Mouse (Mus musculus) kidney, adult 2 months (tissue): Measurements from ENCODE around the gene Lpp. TPM values are rescaled to one million over a fixed set of nuclear protein-coding genes. Genes with fewer than 3 reads are reported as not detected.

Source experiments
- DNase-seq: peaks from one replicate; pipeline ENCODE4 v3.0.0; 2021
- H3K27ac ChIP-seq: fragments of 200-500 bp; 2 replicates; pipeline ENCODE4 v1.5.1; 2012; ENCODE audit warnings: low read depth, low read length, control low read depth, inconsistent platforms; ENCODE audit not compliant: insufficient read depth
- H3K27me3 ChIP-seq: fragments of 200-500 bp; replicated peaks from 2 replicates; pipeline ENCODE4 v1.6.1; 2012; ENCODE audit warnings: mild to moderate bottlenecking, moderate library complexity, low read length, inconsistent platforms; ENCODE audit not compliant: control insufficient read depth, insufficient read depth
- H3K36me3 ChIP-seq: fragments of 200-500 bp; 2 replicates; pipeline ENCODE4 v1.6.1; 2012; ENCODE audit warnings: mild to moderate bottlenecking, moderate library complexity, low read length, inconsistent platforms; ENCODE audit not compliant: control insufficient read depth, insufficient read depth
- H3K4me1 ChIP-seq: fragments of 200-500 bp; 2 replicates; pipeline ENCODE4 v1.6.1; 2011; ENCODE audit warnings: low read length; ENCODE audit not compliant: control insufficient read depth, insufficient read depth
- H3K4me3 ChIP-seq: fragments of 200-500 bp; 2 replicates; pipeline ENCODE4 v1.5.1; 2011; ENCODE audit warnings: mild to moderate bottlenecking, low read depth, low read length, control low read depth; ENCODE audit not compliant: insufficient read depth
- CTCF ChIP-seq: fragments of 200-500 bp; conservative IDR thresholded peaks from 2 replicates; pipeline ENCODE4 v1.5.1; 2011; ENCODE audit warnings: low read depth, mild to moderate bottlenecking, control low read depth, low read length, moderate library complexity, mixed read lengths; ENCODE audit not compliant: insufficient read depth, insufficient read length
- POLR2A ChIP-seq: fragments of 200-500 bp; IDR thresholded peaks from one replicate; pipeline ENCODE4 v1.6.1; 2011; ENCODE audit warnings: low read depth, low read length, control low read depth
- WGBS: fragments of 180-500 bp; shearing (Covaris S2); methylation state at CpG from one replicate; pipeline ENCODE4 v1.1.7; 2018; 5-methylcytosine and 5-hydroxymethylcytosine counted together
- polyA plus RNA-seq: library from polyadenylated mRNA; depleted of rRNA; stranded (reverse); fragments of >200 nt; gene quantifications from 2 replicates; pipeline ENCODE4 v1.2.3, GENCODE M21; 2012

Gene Lpp
- polyA plus RNA-seq, 1 experiment: 15.9 TPM

GRCm38 (mm10) chr16:24756141-24756540, 362.8 kb downstream of the Lpp start:
- no peak overlapping the region for H3K4me3 ChIP-seq
- H3K4me1 ChIP-seq: no peaks in the 10 kb centered on the region
- H3K27ac ChIP-seq: no peak overlapping the region
- no peak for DNase-seq
- no peaks in the 10 kb centered on the region for H3K27me3 ChIP-seq
- no peaks in the 10 kb centered on the region for H3K36me3 ChIP-seq
- WGBS: 73% methylated on average over 9 of the region's 9 CpGs
- TF ChIP-seq POLR2A (no peak), CTCF (no peak)

GRCm38 (mm10) chr16:24766051-24766450, 372.7 kb downstream of the Lpp start:
- no peak overlapping the region for H3K27ac ChIP-seq
- H3K27me3 ChIP-seq: no peaks in the 10 kb centered on the region
- H3K4me1 ChIP-seq: no peaks in the 10 kb centered on the region
- DNase-seq: peak; percentile 12
- 63% methylated on average over 3 of the region's 3 CpGs for WGBS
- no peak overlapping the region for H3K4me3 ChIP-seq
- TF ChIP-seq CTCF: no peak
- no peak for TF ChIP-seq POLR2A
- peaks cover 2% of the 10 kb centered on the region; the same call in 1 of the 2 replicates for H3K36me3 ChIP-seq

- 94% methylated on average over 2 of the region's 2 CpGs for WGBS
- no peak overlapping the region for H3K27ac ChIP-seq
- DNase-seq: no peak
- H3K27me3 ChIP-seq: no peaks in the 10 kb centered on the region
- H3K36me3 ChIP-seq: peaks cover 2% of the 10 kb centered on the region; the same call in 1 of the 2 replicates
- H3K4me1 ChIP-seq: no peaks in the 10 kb centered on the region
- TF ChIP-seq POLR2A (no peak), CTCF (no peak)
- H3K4me3 ChIP-seq: no peak overlapping the region
These were observed 373.3 kb downstream of the Lpp start for GRCm38 (mm10) chr16:24766596-24766995.

- H3K4me3 ChIP-seq: no peak overlapping the region
- H3K27ac ChIP-seq: no peak overlapping the region
- no peak for DNase-seq
- no peaks in the 10 kb centered on the region; the same call in 1 of the 2 replicates for H3K4me1 ChIP-seq
- no peaks in the 10 kb centered on the region for H3K27me3 ChIP-seq
- WGBS: 73% methylated on average over 2 of the region's 2 CpGs
- TF ChIP-seq CTCF: no peak
- TF ChIP-seq POLR2A: no peak
- no peaks in the 10 kb centered on the region for H3K36me3 ChIP-seq
These were observed 383.7 kb downstream of the Lpp start for GRCm38 (mm10) chr16:24777053-24777452.

- TF ChIP-seq CTCF (no peak), POLR2A (no peak)
- WGBS: 88% methylated on average over 8 of the region's 8 CpGs
- H3K4me1 ChIP-seq: no peaks in the 10 kb centered on the region; the same call in 1 of the 2 replicates
- H3K27ac ChIP-seq: no peak overlapping the region
- no peaks in the 10 kb centered on the region for H3K36me3 ChIP-seq
- DNase-seq: no peak
- no peak overlapping the region for H3K4me3 ChIP-seq
- no peaks in the 10 kb centered on the region for H3K27me3 ChIP-seq
These were observed 385.3 kb downstream of the Lpp start for GRCm38 (mm10) chr16:24778432-24779274.

- 86% methylated on average over 7 of the region's 7 CpGs for WGBS
- Histone ChIP-seq H3K27me3 (no peaks in the 10 kb centered on the region), H3K36me3 (no peaks in the 10 kb centered on the region), H3K4me3 (no peak overlapping the region), H3K4me1 (no peaks in the 10 kb centered on the region; the same call in 1 of the 2 replicates), H3K27ac (no peak overlapping the region)
- no peak for TF ChIP-seq POLR2A
- no peak for TF ChIP-seq CTCF
- no peak for DNase-seq
These were observed 387.2 kb downstream of the Lpp start for GRCm38 (mm10) chr16:24780545-24780944.

GRCm38 (mm10) chr16:24781922-24782321, 388.6 kb downstream of the Lpp start:
- TF ChIP-seq CTCF (no peak), POLR2A (no peak)
- Histone ChIP-seq H3K4me3 (no peak overlapping the region), H3K4me1 (no peaks in the 10 kb centered on the region; the same call in 1 of the 2 replicates), H3K27me3 (no peaks in the 10 kb centered on the region), H3K36me3 (no peaks in the 10 kb centered on the region), H3K27ac (no peak overlapping the region)
- 75% methylated on average over 3 of the region's 3 CpGs for WGBS
- DNase-seq: no peak
